ENCODE assay signal across 9 mouse cellular contexts in the genomic region with DNA sequence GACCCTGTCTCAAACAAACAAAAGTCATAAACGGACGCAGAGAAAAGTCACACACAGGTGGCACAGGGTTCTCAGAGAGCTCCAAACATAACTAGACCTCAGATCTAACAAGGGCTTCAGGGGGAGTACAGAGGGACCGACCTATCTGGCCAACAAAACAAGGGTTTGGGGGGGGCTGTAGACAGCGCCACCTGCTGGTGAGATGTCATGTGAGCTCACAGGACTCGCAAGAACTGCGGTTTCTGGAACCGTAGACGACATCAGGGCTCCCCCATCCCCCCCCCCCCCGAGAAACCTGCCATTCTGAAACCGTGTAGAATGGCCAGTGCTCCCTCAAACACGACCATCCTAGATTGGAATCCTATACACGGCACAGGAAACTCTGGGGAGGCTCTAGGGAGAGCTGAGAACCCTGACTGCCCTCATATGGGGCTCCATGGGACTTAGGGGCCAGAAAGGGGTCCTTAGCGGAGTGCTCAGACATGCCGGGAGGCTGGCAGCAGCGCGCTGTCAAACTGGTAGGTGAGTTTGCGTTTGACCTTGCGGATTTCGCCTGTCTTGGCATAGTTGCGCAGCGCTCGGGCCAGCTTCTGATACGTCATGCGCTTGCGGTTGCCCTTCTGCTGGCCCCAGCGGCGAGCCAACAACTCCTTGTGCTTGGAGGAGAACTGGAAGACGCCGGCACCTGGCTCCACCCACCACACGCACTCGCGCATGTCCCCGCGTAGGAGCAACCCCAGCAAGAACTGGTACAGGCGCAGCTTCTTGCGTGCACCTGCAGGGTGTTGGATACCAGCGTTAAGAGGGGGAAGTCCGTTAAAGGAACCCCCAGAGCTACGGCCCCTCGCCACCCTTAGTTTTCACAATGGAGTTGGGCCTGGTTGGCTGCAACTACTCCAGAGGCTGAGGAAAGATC. TPM values are rescaled to one million over a fixed set of nuclear protein-coding genes. Genes with fewer than 3 reads are reported as not detected.
DNase-seq lines count a peak whose midpoint lies in the region; ATAC-seq and TF ChIP-seq lines count a peak whose summit lies in the region.
"Had no signal": no experiment of that assay in that cellular context is flagged by ENCODE, and none has a peak within 500 bp of the region (broad histone marks: within the 10 kb centered on the region; RNA-seq: fewer than 3 reads in every experiment).

No protein-coding gene starts in this region.

- no peak overlapping the region for H3K27ac ChIP-seq in testis, adult 2 months (ENCODE audit: control insufficient read depth, insufficient read depth, low read depth, low read length)
- peak overlapping the region; percentile 35; the same call in 1 of the 2 replicates for H3K27ac ChIP-seq in intestine, postnatal 0 days (ENCODE audit: low read depth, low read length)

- DNase-seq in testis, postnatal 14 days (ENCODE audit: low spot score) = no peak
- DNase-seq in embryo, embryonic 11 days = peak; percentile 80
- DNase-seq in left cerebral cortex, postnatal 25 days (ENCODE audit: low spot score in 2 of 2) = peak; percentile 73 to 83
- DNase-seq in right cerebral cortex, postnatal 10 days (ENCODE audit: low spot score in 2 of 2) = peak; percentile 75 to 81

- H3K27me3 ChIP-seq in testis, adult 2 months (ENCODE audit: control insufficient read depth, insufficient read depth, low read length) = no peaks in the 10 kb centered on the region
- H3K27me3 ChIP-seq in intestine, postnatal 0 days (replicated peaks; ENCODE audit: control insufficient read depth, insufficient read depth, low read length) = peaks cover 8% of the 10 kb centered on the region
- H3K27me3 ChIP-seq: Patski had no signal

- no peaks in the 10 kb centered on the region for H3K36me3 ChIP-seq in testis, adult 2 months (ENCODE audit: control insufficient read depth, insufficient read depth, low read length)
- no peaks in the 10 kb centered on the region for H3K36me3 ChIP-seq in intestine, postnatal 0 days (ENCODE audit: control insufficient read depth, insufficient read depth)

- H3K4me3 ChIP-seq in testis, adult 2 months (ENCODE audit: control insufficient read depth, low read depth, low read length) = peak overlapping the region; percentile 46
- H3K4me3 ChIP-seq in intestine, postnatal 0 days (ENCODE audit: low read depth, low read length) = peak overlapping the region; percentile 38

- no peaks in the 10 kb centered on the region for H3K9me3 ChIP-seq in intestine, postnatal 0 days (ENCODE audit: control insufficient read depth)

- H3K9ac ChIP-seq in intestine, postnatal 0 days (ENCODE audit: low read depth, low read length) = peak overlapping the region; percentile 54

- WGBS in intestine, postnatal 0 days = 4% methylated on average over 40 of the region's 40 CpGs

- peaks cover 18% of the 10 kb centered on the region for H3K4me1 ChIP-seq in testis, adult 2 months (ENCODE audit: control insufficient read depth, insufficient read depth, low read length)
- H3K4me1 ChIP-seq in intestine, postnatal 0 days (replicated peaks; ENCODE audit: control insufficient read depth, insufficient read depth, low read length) = peaks cover 3% of the 10 kb centered on the region; the same call in 1 of the 2 replicates

- intact Hi-C loops in left cerebral cortex, postnatal 25 days (cut with DNase I) = no loop called here

- TF ChIP-seq CTCF in testis, adult 2 months (IDR thresholded peaks at IDR 0.05; ENCODE audit: control insufficient read depth, insufficient read depth, insufficient replicate concordance, low read depth, low read length) = peak; percentile 83; the same call in 1 of the 2 replicates
- TF ChIP-seq CTCF in intestine, postnatal 0 days (IDR thresholded peaks at IDR 0.05; ENCODE audit: low read depth) = peak; percentile 87

- TF ChIP-seq POLR2A in testis, adult 2 months (IDR thresholded peaks at IDR 0.05; ENCODE audit: control insufficient read depth, low read depth, low read length) = no peak

- peak overlapping the region; percentile 89 for H3K4me2 ChIP-seq in intestine, postnatal 0 days (replicated peaks; ENCODE audit: low read depth)

- peak; percentile 89 for ATAC-seq in granulocyte monocyte progenitor cell, adult 5-6 weeks (replicated peaks; ENCODE audit: poor library complexity, severe bottlenecking)
- peak; percentile 58 for ATAC-seq in intestine, postnatal 0 days
- peak; percentile 77 for ATAC-seq in megakaryocyte-erythroid progenitor cell, adult 5-6 weeks (replicated peaks; ENCODE audit: low FRiP score, low TSS enrichment, poor library complexity, severe bottlenecking)
- ATAC-seq: Patski had no signal

RNA-seq across cellular contexts. Expression of a gene that starts 3.3 kb away (rescaled TPM):
- polyA plus RNA-seq in testis, adult 2 months (2012; rRNA removed) = 0.04 TPM in 1 of 2 replicates, not detected in the other
- not detected in 2 replicates for total RNA-seq in granulocyte monocyte progenitor cell, adult 5-6 weeks (2014; fragmentation: Nextera tagmentation)
- not detected in 2 replicates for total RNA-seq in granulocyte monocyte progenitor cell, adult 5-6 weeks (2017)
- polyA plus RNA-seq in intestine, postnatal 0 days (2015; fragmentation: Nextera tagmentation; extraction: Ambion mirVana) = 0.13 and 0.18 TPM in 2 replicates
- total RNA-seq in left cerebral cortex, postnatal 25 days (2021) = not detected
- total RNA-seq in megakaryocyte-erythroid progenitor cell, adult 5-6 weeks (2014; fragmentation: Nextera tagmentation) = 0.48 TPM in 1 of 2 replicates, not detected in the other
- not detected in 2 replicates for total RNA-seq in megakaryocyte-erythroid progenitor cell, adult 5-6 weeks (2017)

RNA-seq across cellular contexts. Expression of a gene that starts 4.1 kb away (rescaled TPM):
- polyA plus RNA-seq in testis, adult 2 months (2012; rRNA removed) = 0.15 and 0.16 TPM in 2 replicates
- 0.38 TPM in 1 of 2 replicates, not detected in the other for total RNA-seq in granulocyte monocyte progenitor cell, adult 5-6 weeks (2014; fragmentation: Nextera tagmentation)
- total RNA-seq in granulocyte monocyte progenitor cell, adult 5-6 weeks (2017) = not detected in 2 replicates
- polyA plus RNA-seq in intestine, postnatal 0 days (2015; fragmentation: Nextera tagmentation; extraction: Ambion mirVana) = 0.17 and 0.33 TPM in 2 replicates
- total RNA-seq in left cerebral cortex, postnatal 25 days (2021) = under 1 TPM in 1 of 2 experiments, not detected in 1; 0.11 TPM
- total RNA-seq in megakaryocyte-erythroid progenitor cell, adult 5-6 weeks (2014; fragmentation: Nextera tagmentation) = 0.67 and 4.7 TPM in 2 replicates
- total RNA-seq in megakaryocyte-erythroid progenitor cell, adult 5-6 weeks (2017) = not detected in 2 replicates

RNA-seq across cellular contexts. Expression of a gene that starts 20.9 kb away (rescaled TPM):
- 18.1 and 20.3 TPM in 2 replicates for polyA plus RNA-seq in testis, adult 2 months (2012; rRNA removed)
- total RNA-seq in granulocyte monocyte progenitor cell, adult 5-6 weeks (2014; fragmentation: Nextera tagmentation) = 102 and 131 TPM in 2 replicates
- total RNA-seq in granulocyte monocyte progenitor cell, adult 5-6 weeks (2017) = 63.4 and 70.2 TPM in 2 replicates
- polyA plus RNA-seq in intestine, postnatal 0 days (2015; fragmentation: Nextera tagmentation; extraction: Ambion mirVana) = 16.8 and 18.3 TPM in 2 replicates
- total RNA-seq in left cerebral cortex, postnatal 25 days (2021) = 1 to 10 TPM; 5.7 to 6.0 TPM
- 194 and 214 TPM in 2 replicates for total RNA-seq in megakaryocyte-erythroid progenitor cell, adult 5-6 weeks (2014; fragmentation: Nextera tagmentation)
- total RNA-seq in megakaryocyte-erythroid progenitor cell, adult 5-6 weeks (2017) = 61.0 and 90.8 TPM in 2 replicates

RNA-seq across cellular contexts. Expression of a gene that starts 26.0 kb away (rescaled TPM):
- polyA plus RNA-seq in testis, adult 2 months (2012; rRNA removed) = 72.1 and 77.1 TPM in 2 replicates
- total RNA-seq in granulocyte monocyte progenitor cell, adult 5-6 weeks (2014; fragmentation: Nextera tagmentation) = 56.8 and 63.3 TPM in 2 replicates
- 21.5 and 34.6 TPM in 2 replicates for total RNA-seq in granulocyte monocyte progenitor cell, adult 5-6 weeks (2017)
- 71.3 and 73.9 TPM in 2 replicates for polyA plus RNA-seq in intestine, postnatal 0 days (2015; fragmentation: Nextera tagmentation; extraction: Ambion mirVana)
- 10 to 100 TPM; 64.6 to 68.6 TPM for total RNA-seq in left cerebral cortex, postnatal 25 days (2021)
- 68.7 and 69.2 TPM in 2 replicates for total RNA-seq in megakaryocyte-erythroid progenitor cell, adult 5-6 weeks (2014; fragmentation: Nextera tagmentation)
- total RNA-seq in megakaryocyte-erythroid progenitor cell, adult 5-6 weeks (2017) = 28.8 and 59.9 TPM in 2 replicates

RNA-seq across cellular contexts. Expression of a gene that starts 31.4 kb away (rescaled TPM):
- 1,517 and 1,849 TPM in 2 replicates for polyA plus RNA-seq in testis, adult 2 months (2012; rRNA removed)
- total RNA-seq in granulocyte monocyte progenitor cell, adult 5-6 weeks (2014; fragmentation: Nextera tagmentation) = 12.3 TPM in 1 of 2 replicates, not detected in the other
- 0.67 and 3.0 TPM in 2 replicates for total RNA-seq in granulocyte monocyte progenitor cell, adult 5-6 weeks (2017)
- 4.4 and 5.2 TPM in 2 replicates for polyA plus RNA-seq in intestine, postnatal 0 days (2015; fragmentation: Nextera tagmentation; extraction: Ambion mirVana)
- 10 to 100 TPM; 17.4 to 18.9 TPM for total RNA-seq in left cerebral cortex, postnatal 25 days (2021)
- total RNA-seq in megakaryocyte-erythroid progenitor cell, adult 5-6 weeks (2014; fragmentation: Nextera tagmentation) = not detected in 2 replicates
- 0.75 TPM in 1 of 2 replicates, not detected in the other for total RNA-seq in megakaryocyte-erythroid progenitor cell, adult 5-6 weeks (2017)

Comparison
In these comparisons a context has a peak if more than half of its experiments do, and no peak if none do; other contexts are left out.
1. RNA of a gene that starts 20.9 kb away (total RNA-seq): 61.0 to 214 TPM in megakaryocyte-erythroid progenitor cell, adult 5-6 weeks and 63.4 to 131 TPM in granulocyte monocyte progenitor cell, adult 5-6 weeks; 5.7 to 6.0 TPM in left cerebral cortex, postnatal 25 days; every median in the first group is over 4 times any median in the second.
2. Peak in every context shown above with its lines, with median percentiles within 50 percentile points of each other: ATAC-seq.